Mouse (Mus musculus) kidney, adult 11 months (tissue): ENCODE results near the gene Btf3.

Experiments
- DNase-seq: peaks from one replicate; pipeline ENCODE4 v3.0.0; 2022

The Btf3 gene

DNA sequence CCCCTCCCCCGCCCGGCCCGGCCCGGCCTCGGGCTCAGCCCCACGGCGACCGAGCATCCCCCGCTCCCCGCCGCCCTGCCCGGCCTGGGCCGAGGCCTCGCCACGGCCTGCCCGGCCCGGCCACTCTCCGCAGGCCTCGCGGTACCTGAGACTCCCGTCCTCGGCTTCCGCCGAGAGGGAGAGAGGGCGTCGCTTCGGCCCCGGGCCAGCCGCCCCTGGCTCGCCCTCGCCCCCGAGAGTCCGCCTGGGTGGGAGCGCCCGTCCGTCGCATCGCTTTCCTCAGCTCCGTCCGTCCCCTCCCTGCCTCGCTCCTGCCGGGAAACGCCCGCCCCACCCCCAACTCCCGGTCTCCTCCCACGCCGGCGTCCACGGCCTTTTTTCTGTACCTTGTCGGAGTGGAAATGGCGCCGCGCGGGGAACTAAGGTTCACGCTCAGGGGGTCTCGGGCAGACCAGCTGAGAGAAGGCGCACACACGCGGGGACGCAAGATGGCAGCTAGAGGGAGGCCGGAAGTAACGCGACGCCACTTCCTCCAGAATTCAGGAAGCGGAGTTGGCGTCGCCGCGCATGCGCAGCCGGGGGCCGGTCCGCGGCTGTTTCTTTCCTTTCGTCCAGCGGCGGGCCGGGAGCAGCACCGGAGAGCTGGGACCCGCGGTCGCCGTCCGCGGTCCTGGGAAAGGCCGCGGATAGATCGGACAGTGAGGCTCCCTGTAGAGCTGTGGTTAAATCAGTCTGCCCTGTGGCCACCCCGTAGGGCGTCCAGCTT is at the start of gene Btf3:
Gene Btf3 (minus strand): TSS at position 527 of the 766 bp plus-strand sequence.
- peak; percentile 91 for DNase-seq

DNA sequence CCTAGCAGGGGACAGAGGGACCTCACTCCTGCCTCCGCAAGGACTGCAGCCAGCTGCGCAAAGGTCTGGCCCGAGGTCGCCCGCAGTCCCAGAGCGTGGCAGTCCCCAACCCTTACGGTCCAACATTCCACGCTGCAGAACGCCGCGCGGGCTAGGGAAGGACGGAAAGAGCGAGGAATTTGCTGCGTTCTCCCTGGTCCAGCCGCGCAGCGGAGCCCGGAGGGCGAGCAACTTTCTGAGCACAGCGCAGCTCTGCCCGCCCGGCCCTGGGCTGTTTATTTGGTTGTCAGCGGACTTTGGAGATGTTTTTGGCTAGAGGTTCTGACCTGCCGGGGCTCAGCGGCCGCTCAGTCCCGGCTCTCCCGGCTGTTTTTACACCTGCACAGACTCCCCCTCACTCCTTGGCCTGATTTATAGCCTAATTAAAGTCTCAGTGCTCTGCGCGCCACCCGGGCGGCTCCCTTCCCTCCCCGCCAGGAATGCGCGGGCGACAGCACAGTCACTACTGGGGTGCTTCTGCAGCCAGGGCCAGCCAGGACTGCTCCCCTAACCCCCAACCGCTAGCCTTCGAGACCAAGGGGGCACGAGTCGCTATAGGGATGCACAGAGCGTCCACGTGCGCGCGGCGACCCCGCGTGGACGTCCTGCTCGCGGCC is 49.1 kb upstream of the Btf3 start:
- DNase-seq = peak; percentile 11

- DNase-seq = no peak
Observed at GRCm38 (mm10) chr13:98365081-98365480, 48.3 kb upstream of the Btf3 start.

- no peak for DNase-seq
Observed at GRCm38 (mm10) chr13:98363046-98363445, 46.2 kb upstream of the Btf3 start.

DNA sequence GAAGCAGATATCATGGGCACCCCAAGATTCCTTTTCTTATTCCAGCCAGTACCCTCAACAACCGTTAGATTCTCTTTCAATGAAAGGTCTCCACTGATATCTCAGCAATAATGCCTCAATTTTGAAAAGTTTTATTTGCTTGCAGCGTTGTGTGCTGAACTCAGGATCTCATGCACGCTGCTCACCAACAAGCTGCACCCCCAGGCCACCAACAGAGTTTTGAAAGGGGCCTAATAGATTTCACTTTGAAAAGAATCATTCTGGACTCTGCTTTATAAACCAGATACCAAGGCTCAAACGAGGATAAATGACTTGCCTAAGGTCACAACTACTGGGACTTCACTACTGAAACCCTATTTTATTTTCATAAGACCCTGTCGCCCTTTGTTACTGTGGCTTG is 44.4 kb upstream of the Btf3 start:
- no peak for DNase-seq

- no peak for DNase-seq
Observed at GRCm38 (mm10) chr13:98360391-98360790, 43.6 kb upstream of the Btf3 start.

GRCm38 (mm10) chr13:98359337-98359736 is 42.5 kb upstream of the Btf3 start:
- DNase-seq = no peak

- DNase-seq = no peak
Observed at GRCm38 (mm10) chr13:98358424-98359181, 41.8 kb upstream of the Btf3 start.

GRCm38 (mm10) chr13:98357433-98358423 is 40.9 kb upstream of the Btf3 start:
- DNase-seq = no peak

GRCm38 (mm10) chr13:98356973-98357425 is 40.2 kb upstream of the Btf3 start:
- DNase-seq = no peak

- DNase-seq = no peak
Observed at GRCm38 (mm10) chr13:98356176-98356972, 39.6 kb upstream of the Btf3 start.

GRCm38 (mm10) chr13:98355559-98356111 is 38.8 kb upstream of the Btf3 start:
- no peak for DNase-seq

DNA sequence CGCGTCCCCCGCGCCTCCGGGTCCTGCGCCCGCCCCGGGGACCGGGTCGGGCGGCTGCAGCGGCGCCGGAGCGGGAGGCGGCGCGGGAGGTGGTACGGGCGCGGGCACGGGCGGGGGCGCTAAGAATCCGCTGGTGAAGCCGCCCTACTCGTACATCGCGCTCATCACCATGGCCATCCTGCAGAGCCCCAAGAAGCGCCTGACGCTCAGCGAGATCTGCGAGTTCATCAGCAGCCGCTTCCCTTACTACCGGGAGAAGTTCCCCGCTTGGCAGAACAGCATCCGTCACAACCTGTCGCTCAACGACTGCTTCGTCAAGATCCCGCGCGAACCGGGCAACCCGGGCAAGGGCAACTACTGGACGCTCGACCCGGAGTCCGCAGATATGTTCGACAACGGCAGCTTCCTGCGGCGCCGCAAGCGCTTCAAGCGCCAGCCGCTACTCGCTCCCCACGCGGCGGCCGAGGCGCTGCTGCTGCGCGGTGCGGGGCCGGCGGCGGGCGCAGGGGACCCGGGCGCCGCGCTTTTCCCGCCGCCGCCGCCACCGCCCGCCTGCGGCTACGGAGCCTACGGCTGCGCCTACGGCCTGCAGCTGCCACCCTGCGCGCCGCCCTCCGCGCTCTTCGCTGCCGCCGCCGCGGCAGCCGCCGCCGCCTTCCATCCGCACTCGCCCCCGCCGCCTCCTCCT is 38.2 kb upstream of the Btf3 start:
- peak; percentile 7 for DNase-seq

DNA sequence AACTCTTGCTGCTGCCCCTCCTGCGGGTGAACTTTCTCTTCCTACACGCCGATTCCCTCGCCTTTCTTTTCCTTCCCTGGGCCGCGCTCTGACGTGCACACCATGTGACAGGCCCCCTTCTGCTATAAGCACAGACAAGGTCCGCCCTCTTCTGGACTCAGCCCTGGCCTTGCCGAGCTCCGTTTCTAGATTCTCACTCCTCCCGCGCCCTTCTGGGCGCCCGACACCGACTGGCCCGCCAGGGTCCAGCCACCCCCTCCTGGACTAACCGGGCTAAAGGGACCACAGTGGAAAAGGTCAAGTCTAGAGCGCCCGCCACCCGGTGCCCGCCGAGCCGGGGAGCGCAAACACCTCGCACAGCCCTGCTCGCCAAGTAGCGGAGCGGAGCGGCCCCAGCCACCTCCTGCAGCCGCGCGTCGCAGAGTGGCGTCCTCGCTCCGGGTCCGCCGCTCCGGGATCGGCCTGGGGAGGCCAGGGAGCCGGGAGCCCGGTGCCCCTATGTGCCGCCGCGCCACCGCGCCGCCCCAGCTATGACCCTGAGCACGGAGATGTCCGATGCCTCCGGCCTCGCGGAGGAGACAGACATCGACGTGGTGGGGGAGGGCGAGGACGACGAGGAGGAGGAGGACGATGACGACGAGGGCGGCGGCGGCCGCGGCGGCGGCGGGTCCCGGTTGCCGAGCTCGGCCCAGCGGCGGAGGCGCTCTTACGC is 37.4 kb upstream of the Btf3 start, which contains the start of gene Foxd1:
Gene Foxd1 (plus strand): TSS at position 153 of the 712 bp plus-strand sequence.
- DNase-seq = peak; percentile 17

DNA sequence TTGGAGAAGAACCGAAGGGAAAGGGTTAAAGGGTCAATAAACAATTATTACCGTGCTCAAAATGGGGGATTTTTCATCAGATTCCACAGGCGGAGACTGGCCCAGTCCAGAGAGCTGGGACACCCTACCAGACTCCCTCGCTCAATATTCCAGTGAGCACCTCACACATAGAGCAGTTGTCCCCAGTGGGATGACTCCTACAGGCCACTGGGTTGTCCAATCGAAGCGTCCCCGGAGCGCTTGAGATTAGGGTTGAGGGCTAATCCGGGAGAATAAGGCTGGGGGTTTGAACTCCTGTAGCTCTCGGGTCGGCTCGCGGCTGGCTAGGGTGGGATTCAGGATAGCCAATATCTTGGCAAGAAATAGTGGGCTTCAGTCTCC is 36.9 kb upstream of the Btf3 start:
- peak; percentile 5 for DNase-seq

GRCm38 (mm10) chr13:98352381-98352975 is 35.7 kb upstream of the Btf3 start:
- DNase-seq = no peak

- peak; percentile 18 for DNase-seq
Observed at GRCm38 (mm10) chr13:98351527-98351926, 34.7 kb upstream of the Btf3 start.

GRCm38 (mm10) chr13:98349491-98349890 is 32.7 kb upstream of the Btf3 start:
- no peak for DNase-seq

GRCm38 (mm10) chr13:98340506-98340905 is 23.7 kb upstream of the Btf3 start:
- no peak for DNase-seq
